Mouse (Mus musculus) brain, embryonic 14.5 days (tissue): ENCODE results near the gene Get4. TPM values are rescaled to one million over a fixed set of nuclear protein-coding genes. Genes with fewer than 3 reads are reported as not detected.

Experiments
- DNase-seq: peaks from one replicate; pipeline ENCODE4 v3.0.0-alpha.2; 2011; ENCODE audit warnings: low read depth
- CTCF ChIP-seq: fragments of 200-500 bp; IDR thresholded peaks from 2 replicates; pipeline ENCODE4 v1.5.1; 2012; ENCODE audit warnings: inconsistent platforms, mild to moderate bottlenecking, moderate library complexity, borderline replicate concordance; ENCODE audit not compliant: insufficient read depth, insufficient read length; ENCODE audit errors: extremely low read depth
- POLR2A ChIP-seq: fragments of 200-500 bp; IDR thresholded peaks from 2 replicates; pipeline ENCODE4 v1.6.1; 2012; ENCODE audit warnings: mild to moderate bottlenecking, inconsistent platforms, borderline replicate concordance; ENCODE audit not compliant: poor library complexity, insufficient read depth, insufficient read length, severe bottlenecking; ENCODE audit errors: extremely low read depth
- polyA plus RNA-seq: library from polyadenylated mRNA; depleted of rRNA; stranded (reverse); fragments of >200 nt; gene quantifications from 2 replicates; pipeline ENCODE4 v1.2.3, GENCODE M21; 2012

Get4 gene
- polyA plus RNA-seq, 1 experiment = 93.2 TPM

DNA sequence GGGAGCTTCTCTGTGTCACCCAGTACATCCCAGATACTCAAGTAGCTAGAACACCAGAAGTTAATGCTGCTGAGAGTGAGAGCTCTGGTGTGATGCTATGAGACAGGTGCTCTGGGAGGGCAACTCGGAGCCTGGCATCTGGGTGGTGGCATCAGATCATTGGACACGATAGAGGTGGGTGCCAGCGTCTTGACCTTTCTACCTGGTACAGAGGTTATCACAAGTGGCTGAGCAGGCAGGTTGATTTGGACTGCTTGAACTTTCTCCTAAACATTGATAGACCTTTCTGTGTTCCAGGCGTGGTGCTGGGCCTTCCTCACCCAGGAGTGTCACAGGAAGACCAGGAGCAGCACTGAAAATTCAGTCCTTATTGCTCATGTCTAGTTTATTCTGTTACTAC, 24.9 kb upstream of the Get4 start:
- no peak for DNase-seq
- TF ChIP-seq POLR2A = no peak
- TF ChIP-seq CTCF = no peak

DNA sequence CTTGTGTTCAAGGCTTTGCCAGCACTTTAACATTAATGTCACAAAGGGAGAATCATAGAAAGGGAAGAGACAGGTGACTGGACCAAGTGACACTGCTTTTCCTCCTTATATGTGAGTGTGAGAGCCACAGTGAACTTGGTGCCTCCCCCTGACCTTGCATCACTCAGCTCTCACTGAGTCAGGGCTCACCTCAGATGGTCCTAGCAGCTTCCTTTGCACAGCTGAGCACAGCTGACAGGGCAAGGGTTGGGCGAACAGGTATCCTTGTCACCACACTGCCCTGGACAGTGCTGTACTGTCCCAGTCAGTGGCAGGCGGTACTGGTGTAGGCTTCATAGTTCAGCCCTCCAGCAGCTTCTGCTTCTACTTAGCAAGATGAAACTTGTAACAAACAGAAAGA, 24.5 kb upstream of the Get4 start:
- DNase-seq = no peak

DNA sequence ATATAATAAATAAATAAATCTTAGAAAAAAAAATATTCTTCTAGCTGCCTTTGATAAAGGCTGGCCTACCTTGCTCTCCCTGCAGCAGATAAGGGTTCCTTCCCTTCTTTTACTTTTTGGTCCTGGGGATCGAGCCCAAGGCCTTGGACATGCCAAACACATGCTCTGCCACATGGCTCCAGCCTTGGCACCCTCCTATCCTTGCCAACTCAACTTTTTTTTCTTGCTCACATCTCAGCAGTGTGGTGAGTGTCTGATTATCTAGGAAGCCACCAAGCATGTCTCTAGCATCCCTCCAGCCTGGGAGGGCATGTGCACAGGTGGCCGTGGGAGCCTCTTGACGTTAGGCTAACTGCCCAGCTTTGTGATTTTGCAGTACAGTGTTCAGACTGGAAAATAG, 23.8 kb upstream of the Get4 start:
- TF ChIP-seq POLR2A (no peak), CTCF (no peak)
- DNase-seq = no peak

More for the DNA sequence above, 24.5 kb upstream of the Get4 start:
- TF ChIP-seq CTCF (no peak), POLR2A (no peak)

DNA sequence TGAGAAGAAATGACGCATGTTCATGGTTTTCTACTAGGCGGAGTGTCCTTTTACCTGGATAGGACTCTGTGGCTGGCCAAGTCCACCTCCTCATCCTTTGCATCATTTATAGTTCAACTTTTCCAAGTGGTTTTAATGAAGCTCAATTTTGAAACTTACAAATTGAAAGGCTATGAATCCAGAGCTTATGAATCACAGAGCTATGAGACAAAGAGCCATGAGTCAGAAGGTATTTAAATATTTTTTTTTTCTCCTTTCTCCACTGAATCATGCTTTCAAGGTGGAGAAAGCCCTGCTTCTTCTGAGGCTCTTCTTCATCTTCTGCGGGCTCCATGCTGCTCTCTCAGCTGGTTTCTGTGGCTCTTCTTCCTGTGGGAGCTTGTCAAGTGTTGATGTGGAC, 22.4 kb upstream of the Get4 start:
- DNase-seq = no peak
- TF ChIP-seq POLR2A (no peak), CTCF (no peak)

DNA sequence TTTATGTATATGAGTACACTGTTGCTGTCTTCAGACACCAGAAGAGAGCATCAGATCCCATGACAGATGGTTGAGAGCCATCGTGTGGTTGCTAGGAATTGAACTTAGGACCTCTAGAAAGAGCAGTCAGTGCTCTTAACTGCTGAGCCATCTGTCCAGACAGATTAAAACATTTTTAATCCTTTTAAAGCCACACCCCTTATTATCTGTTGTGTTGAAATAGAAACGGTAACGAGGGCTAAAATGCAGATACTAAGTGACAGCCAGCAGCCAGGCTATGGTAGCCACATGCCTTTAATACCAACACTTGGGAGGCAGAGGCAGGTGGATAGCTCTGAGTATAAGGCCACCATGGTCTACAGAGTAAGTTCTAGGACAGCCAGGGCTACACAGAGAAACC, 20.0 kb upstream of the Get4 start:
- no peak for DNase-seq
- TF ChIP-seq CTCF (no peak), POLR2A (no peak)

DNA sequence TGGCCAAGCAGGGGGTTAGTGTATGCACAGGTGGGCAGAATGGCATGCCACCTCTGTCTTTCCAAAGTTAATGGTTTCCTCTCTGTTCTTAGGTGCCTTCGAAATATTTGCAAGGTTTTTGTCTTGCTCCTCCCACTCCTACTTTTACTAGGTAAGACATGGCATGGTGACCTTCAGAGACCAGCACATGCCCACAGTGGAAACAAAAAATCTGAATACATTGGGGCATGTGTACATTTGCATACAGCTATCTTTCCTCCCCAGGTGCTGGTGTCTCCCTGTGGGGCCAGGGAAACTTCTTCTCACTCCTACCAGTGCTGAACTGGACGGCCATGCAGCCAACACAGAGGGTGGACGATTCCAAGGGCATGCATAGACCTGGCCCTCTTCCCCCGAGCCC, 17.7 kb upstream of the Get4 start:
- DNase-seq = no peak
- no peak for TF ChIP-seq CTCF
- no peak for TF ChIP-seq POLR2A

DNA sequence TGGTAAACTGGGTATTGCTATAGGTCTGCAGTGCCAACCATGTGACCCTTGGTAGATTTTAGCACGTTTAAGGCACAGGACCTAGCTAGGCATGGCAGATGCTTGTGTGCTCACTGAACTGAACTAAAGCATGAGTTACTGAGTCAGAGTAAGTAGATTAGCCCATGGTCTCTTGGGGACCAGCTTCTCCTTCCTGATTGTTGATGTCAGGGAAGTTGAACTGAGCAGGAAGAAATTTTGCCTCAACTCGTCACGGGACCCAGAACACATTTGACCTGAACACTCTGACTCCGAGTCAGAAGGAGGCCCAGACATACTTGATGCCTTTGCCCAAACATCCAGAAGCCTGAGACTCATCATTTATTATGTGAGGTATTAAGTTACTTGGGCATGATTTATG, 14.7 kb upstream of the Get4 start:
- no peak for TF ChIP-seq POLR2A
- no peak for TF ChIP-seq CTCF
- no peak for DNase-seq

DNA sequence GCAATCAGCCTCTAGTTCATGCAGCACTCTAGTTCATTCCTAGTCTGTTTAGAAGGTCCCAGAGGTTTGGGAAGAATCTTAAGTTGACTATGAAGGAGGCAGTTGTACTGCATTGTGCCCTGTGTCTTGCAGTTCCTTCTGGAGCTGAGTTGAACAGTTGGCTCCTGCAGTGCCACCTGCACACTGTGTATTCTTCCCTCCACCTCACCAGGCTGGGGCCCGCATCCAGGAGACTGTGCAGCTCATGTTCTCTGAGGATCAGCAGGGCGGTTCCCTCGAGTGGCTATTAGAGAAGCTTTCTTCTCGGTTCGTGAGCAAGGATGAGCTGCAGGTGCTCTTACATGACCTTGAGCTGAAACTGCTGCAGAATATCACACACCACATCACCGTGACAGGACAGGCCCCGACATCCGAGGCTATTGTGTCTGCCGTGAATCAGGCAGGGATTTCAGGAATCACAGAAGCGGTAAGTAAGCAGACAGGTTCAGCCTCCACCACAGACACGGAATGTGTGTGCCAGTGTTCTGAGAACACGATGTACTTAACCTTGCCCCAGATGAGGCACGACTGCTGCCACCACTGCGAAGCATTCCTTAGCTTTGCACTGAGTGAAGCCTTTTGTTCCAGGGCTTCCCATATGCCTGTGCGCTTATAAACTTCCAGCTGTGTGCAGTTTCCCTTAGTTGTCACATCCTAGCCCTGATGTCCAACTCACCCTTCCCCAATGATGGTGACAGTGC, 10.9 kb upstream of the Get4 start:
- TF ChIP-seq CTCF (no peak), POLR2A (no peak)

DNA sequence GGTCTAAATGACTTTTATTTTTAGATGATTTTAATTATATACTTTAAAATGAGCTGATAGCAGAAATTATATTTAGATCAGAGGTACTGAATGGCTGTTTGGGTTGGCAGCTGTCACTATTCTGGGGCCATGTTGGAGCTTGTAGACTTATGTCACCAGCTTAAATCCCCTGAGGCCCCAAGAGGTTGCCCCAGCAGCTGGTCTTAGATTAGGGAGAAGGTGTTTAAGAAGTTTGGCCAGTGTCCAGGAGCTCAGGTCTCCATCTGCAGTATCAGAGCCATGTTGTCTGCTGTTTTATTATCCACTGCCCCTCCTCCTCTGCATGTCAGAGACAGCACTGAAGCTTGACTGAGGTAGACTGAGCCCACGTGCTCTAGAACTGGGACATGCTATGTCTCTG, 8.7 kb upstream of the Get4 start:
- peak; percentile 54 for DNase-seq
- TF ChIP-seq CTCF (no peak), POLR2A (no peak)

More for the DNA sequence above, 10.9 kb upstream of the Get4 start:
- DNase-seq = no peak

DNA sequence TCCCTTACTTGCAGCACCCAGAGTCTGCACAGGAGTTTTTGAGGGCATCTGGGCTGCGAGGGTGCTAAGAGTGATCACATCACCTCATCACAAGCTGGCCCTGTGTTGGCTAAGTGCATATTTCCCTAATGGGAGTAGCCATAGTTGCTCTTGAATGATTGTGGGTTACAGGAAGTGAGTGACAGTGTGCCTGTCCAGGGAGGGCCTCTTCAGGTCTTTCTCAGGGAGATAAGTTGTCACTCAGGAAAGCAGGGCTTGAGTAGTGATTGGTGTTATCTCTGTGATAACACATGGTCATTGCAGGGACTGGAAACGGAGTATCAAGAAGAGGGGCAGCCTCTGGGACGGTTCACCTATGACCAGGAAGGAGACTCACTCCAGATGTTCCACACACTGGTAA, 4.4 kb upstream of the Get4 start:
- TF ChIP-seq POLR2A (no peak), CTCF (no peak)
- DNase-seq = no peak

DNA sequence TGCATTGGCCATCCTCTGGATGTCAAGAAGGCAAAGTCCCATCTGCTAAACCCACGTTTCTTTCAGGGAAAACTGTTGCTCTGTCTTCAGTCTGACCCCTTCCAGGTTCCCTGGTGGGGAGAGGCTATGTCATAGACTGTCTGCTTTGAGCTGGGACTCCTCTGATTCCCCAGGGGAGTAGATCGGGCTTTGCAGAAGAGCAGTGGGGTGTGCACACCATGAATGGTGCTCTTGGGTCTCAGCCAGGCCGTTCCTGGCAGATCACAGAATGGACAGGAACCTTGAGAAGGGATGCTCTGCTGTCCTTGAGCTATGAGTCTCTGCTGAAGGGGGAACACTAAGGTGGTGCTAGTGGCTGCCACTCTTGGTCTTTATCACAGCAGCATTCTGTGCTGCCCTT, 3.3 kb upstream of the Get4 start:
- TF ChIP-seq CTCF = no peak
- TF ChIP-seq POLR2A = no peak
- DNase-seq = no peak

DNA sequence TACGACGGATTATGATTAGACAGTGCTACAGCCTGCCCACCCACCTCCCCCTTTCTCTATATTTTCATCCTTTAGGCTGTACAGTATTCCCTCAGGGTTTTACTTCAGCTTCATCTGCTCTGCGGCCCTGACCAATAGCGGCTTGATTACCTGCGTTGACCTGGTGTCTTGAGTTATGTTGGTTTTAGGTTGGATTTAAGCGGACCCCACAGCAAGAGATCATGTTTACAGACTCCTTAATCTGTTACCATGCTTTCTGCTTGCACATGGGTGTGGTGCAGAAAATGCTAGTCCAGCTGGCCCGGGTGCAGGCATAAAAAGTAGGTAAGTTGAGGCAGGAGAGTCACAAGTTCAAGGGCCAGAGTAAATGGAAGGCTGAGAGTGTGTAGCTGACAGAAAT, 845 bp upstream of the Get4 start:
- TF ChIP-seq POLR2A (no peak), CTCF (no peak)
- no peak for DNase-seq
